Mouse (Mus musculus) hindbrain, embryonic 14.5 days (tissue): ENCODE data around the gene Ctr9. TPM values are rescaled to one million over a fixed set of nuclear protein-coding genes. Genes with fewer than 3 reads are reported as not detected.
A peak's percentile ranks its signal among the peaks of the same experiment; 100 is the strongest.

Experiments
- ATAC-seq: fragments of 200-750 bp; cut with Nextera tagmentation; 2 replicates; pipeline ENCODE4 v1.8.0; 2017; ENCODE audit warnings: moderate number of reproducible peaks, mild to moderate bottlenecking, moderate TSS enrichment, moderate library complexity; ENCODE audit not compliant: low FRiP score
- DNase-seq: peaks from one replicate; pipeline ENCODE4 v3.0.0-alpha.2; 2015; ENCODE audit warnings: low spot score
- H3K27ac ChIP-seq: fragments of 300-500 bp; sonication (generic); 2 replicates; pipeline ENCODE4 v1.5.1; 2014; ENCODE audit warnings: mild to moderate bottlenecking, moderate library complexity
- H3K27me3 ChIP-seq: fragments of 300-500 bp; sonication (generic); 2 replicates; pipeline ENCODE4 v1.6.1; 2014; ENCODE audit warnings: mild to moderate bottlenecking, low read length, mixed read lengths; ENCODE audit not compliant: control insufficient read depth, insufficient read depth
- H3K36me3 ChIP-seq: fragments of 300-500 bp; sonication (generic); replicated peaks from 2 replicates; pipeline ENCODE4 v1.6.1; 2014; ENCODE audit not compliant: control insufficient read depth, insufficient read depth
- H3K4me1 ChIP-seq: fragments of 300-500 bp; sonication (generic); replicated peaks from 2 replicates; pipeline ENCODE4 v1.6.1; 2014; ENCODE audit warnings: antibody characterized with exemption, low read length, mixed read lengths; ENCODE audit not compliant: control insufficient read depth, insufficient read depth
- H3K4me2 ChIP-seq: fragments of 300-500 bp; sonication (generic); replicated peaks from 2 replicates; pipeline ENCODE4 v1.6.1; 2014; ENCODE audit warnings: mild to moderate bottlenecking, moderate library complexity
- H3K4me3 ChIP-seq: fragments of 300-500 bp; sonication (generic); replicated peaks from 2 replicates; pipeline ENCODE4 v1.5.1; 2014; ENCODE audit warnings: mild to moderate bottlenecking, low read length
- H3K9ac ChIP-seq: fragments of 300-500 bp; sonication (generic); 2 replicates; pipeline ENCODE4 v1.6.1; 2014
- H3K9me3 ChIP-seq: fragments of 300-500 bp; sonication (generic); 2 replicates; pipeline ENCODE4 v1.6.1; 2016; ENCODE audit warnings: low read length; ENCODE audit not compliant: control insufficient read depth
- WGBS: fragments of 180-500 bp; shearing (Covaris S2); extraction: QIAGEN DNeasy Blood & Tissue Kit; methylation state at CpG from one replicate; pipeline ENCODE4 v1.1.7; 2014; 5-methylcytosine and 5-hydroxymethylcytosine counted together
- polyA plus RNA-seq: library from polyadenylated mRNA; unstranded; fragments of >200 nt; fragmentation: Nextera tagmentation; extraction: Ambion mirVana; gene quantifications from 2 replicates; pipeline ENCODE4 v1.2.1, GENCODE M21; 2014

The Ctr9 gene
- polyA plus RNA-seq, 1 experiment from 2014 or later = 75.0 TPM

DNA sequence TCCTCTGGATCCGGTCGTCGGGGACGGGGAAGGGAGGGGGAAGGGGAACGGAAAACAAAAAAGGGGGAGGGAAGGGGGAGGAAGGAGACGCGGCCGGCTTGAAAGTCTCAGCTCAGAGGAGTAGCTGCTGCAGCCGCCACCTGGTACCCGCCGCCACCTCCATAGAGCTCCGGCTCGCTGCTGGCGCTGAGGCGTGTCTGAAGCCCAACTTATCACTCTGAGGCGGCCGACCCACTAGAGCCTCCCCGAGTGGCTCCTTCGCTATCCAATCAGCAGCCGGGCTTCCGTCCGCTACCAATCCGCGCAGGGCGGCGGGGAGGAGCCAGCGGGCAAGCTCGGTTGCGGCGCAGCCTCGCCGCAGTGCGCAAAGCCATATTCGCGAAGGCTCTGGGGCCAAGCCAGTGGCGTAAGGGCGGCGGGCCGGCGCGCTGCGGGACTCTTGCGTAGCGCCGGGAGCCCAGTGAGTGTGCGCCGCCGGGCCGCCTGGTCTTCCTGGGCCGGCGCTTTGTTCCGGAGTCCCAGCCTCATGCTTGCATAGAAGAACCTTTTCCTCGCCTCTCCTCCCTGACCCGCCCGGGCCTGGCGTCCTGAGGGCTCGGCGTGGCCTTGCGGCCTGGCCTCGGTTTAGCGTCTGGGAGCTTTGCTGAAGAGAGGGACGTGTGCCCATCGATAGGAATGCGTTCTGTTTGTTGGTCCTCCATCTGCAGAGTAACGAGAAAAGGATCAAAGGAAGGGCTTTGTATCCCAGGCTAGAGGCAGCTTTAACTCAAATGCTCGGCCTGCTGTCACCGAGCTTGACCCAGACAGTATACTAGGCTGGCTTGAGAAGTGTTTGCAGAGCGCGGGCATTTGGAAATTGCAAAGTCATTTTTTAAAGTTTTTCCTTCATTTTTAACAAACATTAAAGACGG, 54.3 kb downstream of the Ctr9 start, which contains the start of gene Eif4g2:
TSS of gene Eif4g2 (minus strand) at position 209 of the 911 bp plus-strand sequence.
- Histone ChIP-seq H3K9me3 (no peaks in the 10 kb centered on the region), H3K4me2 (peak within 1 kb of the TSS; percentile 89), H3K9ac (peak within 1 kb of the TSS; percentile 100), H3K27me3 (no peaks in the 10 kb centered on the region), H3K36me3 (peaks cover 35% of the 10 kb centered on the region), H3K4me3 (peak within 1 kb of the TSS; percentile 100), H3K4me1 (peaks cover 29% of the 10 kb centered on the region), H3K27ac (peak within 1 kb of the TSS; percentile 99)
- DNase-seq (peak; percentile 98), ATAC-seq (peak; percentile 99)
- WGBS = under 1% methylated on average over 70 of the region's 70 CpGs

DNA sequence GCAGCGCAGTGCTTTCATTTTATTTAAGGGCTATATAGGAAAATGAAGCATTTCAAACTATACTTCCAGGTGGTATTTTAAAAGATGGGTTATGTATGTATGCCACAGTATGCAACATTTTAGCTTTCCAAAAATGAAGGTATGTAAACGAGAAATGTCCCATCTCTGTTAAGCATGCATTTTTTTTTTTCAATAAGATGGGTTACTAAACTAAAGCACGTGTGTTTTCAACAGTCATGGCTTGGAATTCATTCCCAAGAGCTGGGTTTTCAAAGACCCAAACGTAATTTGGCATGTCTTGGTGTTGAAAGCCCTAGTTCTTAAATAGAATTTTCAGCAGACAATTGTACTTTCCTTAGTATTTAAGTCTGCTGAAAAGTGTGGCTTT, 55.0 kb downstream of the Ctr9 start:
- DNase-seq (no peak), ATAC-seq (no peak)
- H3K27ac ChIP-seq = peak overlapping the region; percentile 99
- peaks cover 27% of the 10 kb centered on the region for H3K4me1 ChIP-seq
- WGBS = 11% methylated on average over 4 of the region's 4 CpGs
- no peaks in the 10 kb centered on the region for H3K27me3 ChIP-seq
- peak overlapping the region; percentile 72 for H3K4me2 ChIP-seq
- H3K9ac ChIP-seq = peak overlapping the region; percentile 100
- peak overlapping the region; percentile 100 for H3K4me3 ChIP-seq
- no peaks in the 10 kb centered on the region for H3K9me3 ChIP-seq
- H3K36me3 ChIP-seq = peaks cover 28% of the 10 kb centered on the region

- Histone ChIP-seq H3K27me3 (no peaks in the 10 kb centered on the region), H3K27ac (peak overlapping the region; percentile 35), H3K9me3 (no peaks in the 10 kb centered on the region), H3K4me3 (no peak overlapping the region), H3K9ac (no peak overlapping the region), H3K36me3 (peaks cover 21% of the 10 kb centered on the region), H3K4me2 (peak overlapping the region; percentile 28; the same call in 1 of the 2 replicates), H3K4me1 (peaks cover 24% of the 10 kb centered on the region)
- WGBS = 51% methylated on average over 2 of the region's 2 CpGs
- DNase-seq = no peak
- no peak for ATAC-seq
Observed at GRCm38 (mm10) chr7:111084443-111084842, 55.7 kb downstream of the Ctr9 start.

DNA sequence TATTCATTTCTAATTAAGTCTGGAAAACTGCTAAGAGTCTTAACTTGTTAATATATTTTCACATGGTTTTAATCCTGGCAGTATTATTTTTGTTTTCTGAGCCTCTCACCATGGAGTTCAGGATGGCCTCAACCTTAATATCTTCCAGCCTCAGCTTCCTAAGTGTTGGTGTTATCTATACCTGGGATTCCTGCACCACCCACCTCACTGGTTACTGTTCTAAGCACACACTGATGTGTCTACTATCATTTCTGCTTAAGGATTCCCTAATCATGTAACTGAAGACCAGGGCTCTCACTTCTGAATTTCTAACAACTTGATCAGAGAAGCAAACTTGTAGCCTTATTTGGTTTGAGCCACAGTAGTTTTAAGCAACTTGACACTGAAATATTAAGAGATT, 56.4 kb downstream of the Ctr9 start:
- no peak for DNase-seq
- Histone ChIP-seq H3K27ac (no peak overlapping the region), H3K4me2 (no peak overlapping the region), H3K4me1 (peaks cover 17% of the 10 kb centered on the region), H3K4me3 (no peak overlapping the region), H3K9ac (no peak overlapping the region), H3K36me3 (peaks cover 14% of the 10 kb centered on the region), H3K27me3 (no peaks in the 10 kb centered on the region), H3K9me3 (no peaks in the 10 kb centered on the region)
- no peak for ATAC-seq

DNA sequence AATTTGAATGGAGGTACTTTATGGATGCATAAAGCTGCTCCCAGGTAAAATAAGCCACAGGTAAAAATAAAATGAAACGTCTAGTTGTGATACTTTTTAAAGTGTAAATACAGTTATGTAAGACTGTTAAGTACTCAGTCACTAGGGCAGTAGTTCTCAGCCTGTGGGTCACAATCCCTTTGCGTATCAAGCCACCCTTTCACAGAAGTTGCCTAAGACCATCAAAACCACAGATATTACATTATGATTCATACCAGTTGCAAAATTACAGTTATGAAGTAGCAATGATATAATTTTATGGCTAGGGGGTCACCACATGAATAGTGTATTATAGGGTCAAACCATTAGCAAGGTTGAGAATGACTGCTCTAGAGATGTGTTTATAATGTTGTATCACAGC, 66.4 kb downstream of the Ctr9 start:
- no peaks in the 10 kb centered on the region for H3K9me3 ChIP-seq
- ATAC-seq (no peak), DNase-seq (no peak)
- H3K4me1 ChIP-seq = no peaks in the 10 kb centered on the region
- no peak overlapping the region for H3K27ac ChIP-seq
- no peak overlapping the region for H3K4me2 ChIP-seq
- H3K9ac ChIP-seq = no peak overlapping the region
- H3K27me3 ChIP-seq = no peaks in the 10 kb centered on the region
- no peaks in the 10 kb centered on the region for H3K36me3 ChIP-seq
- no peak overlapping the region for H3K4me3 ChIP-seq
- WGBS = 81% methylated on average over 2 of the region's 2 CpGs

DNA sequence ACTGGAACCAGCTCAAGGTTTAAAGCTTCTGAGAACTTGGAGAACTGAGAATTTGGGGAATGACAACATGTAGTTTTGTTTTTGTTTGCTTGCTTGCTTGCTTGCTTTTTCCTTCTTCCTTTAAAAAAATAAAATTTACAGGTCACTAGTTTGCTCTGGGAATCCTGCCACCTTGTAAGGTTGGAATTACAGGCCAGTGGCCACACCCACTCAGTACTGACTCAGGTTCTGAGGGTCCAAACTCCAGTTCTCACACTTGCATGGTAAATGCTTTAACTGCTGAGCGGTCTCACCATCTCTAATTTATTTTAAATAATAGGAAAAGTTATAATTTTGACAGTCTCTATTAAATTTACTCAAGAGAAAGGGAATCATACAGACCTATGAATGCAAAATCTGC, 69.4 kb downstream of the Ctr9 start:
- 87% methylated on average over 1 of the region's 1 CpGs for WGBS
- no peak overlapping the region for H3K9ac ChIP-seq
- no peaks in the 10 kb centered on the region for H3K9me3 ChIP-seq
- H3K36me3 ChIP-seq = no peaks in the 10 kb centered on the region
- H3K4me1 ChIP-seq = no peaks in the 10 kb centered on the region
- DNase-seq (no peak), ATAC-seq (no peak)
- no peak overlapping the region for H3K4me3 ChIP-seq
- no peak overlapping the region for H3K4me2 ChIP-seq
- H3K27ac ChIP-seq = no peak overlapping the region
- H3K27me3 ChIP-seq = no peaks in the 10 kb centered on the region

Other genes with a start within 250 kb of the Ctr9 start
- 41.4 and 45.6 TPM in 2 replicates for gene Rnf141, start 184.5 kb upstream of the Ctr9 start, polyA plus RNA-seq
- gene Lyve1, start 165.7 kb upstream of the Ctr9 start, polyA plus RNA-seq = 4.1 and 4.4 TPM in 2 replicates
- 1.6 and 1.8 TPM in 2 replicates for gene Mrvi1, start 46.5 kb upstream of the Ctr9 start, polyA plus RNA-seq
- gene Eif4g2, start 54.1 kb downstream of the Ctr9 start, polyA plus RNA-seq = 1,292 and 1,526 TPM in 2 replicates